Mouse (Mus musculus): ENCODE results near the gene Tgm6. TPM values are rescaled to one million over a fixed set of nuclear protein-coding genes. Genes with fewer than 3 reads are reported as not detected.

Gene Tgm6
- total and polyA plus RNA-seq, 3 experiments, result not detected

DNA sequence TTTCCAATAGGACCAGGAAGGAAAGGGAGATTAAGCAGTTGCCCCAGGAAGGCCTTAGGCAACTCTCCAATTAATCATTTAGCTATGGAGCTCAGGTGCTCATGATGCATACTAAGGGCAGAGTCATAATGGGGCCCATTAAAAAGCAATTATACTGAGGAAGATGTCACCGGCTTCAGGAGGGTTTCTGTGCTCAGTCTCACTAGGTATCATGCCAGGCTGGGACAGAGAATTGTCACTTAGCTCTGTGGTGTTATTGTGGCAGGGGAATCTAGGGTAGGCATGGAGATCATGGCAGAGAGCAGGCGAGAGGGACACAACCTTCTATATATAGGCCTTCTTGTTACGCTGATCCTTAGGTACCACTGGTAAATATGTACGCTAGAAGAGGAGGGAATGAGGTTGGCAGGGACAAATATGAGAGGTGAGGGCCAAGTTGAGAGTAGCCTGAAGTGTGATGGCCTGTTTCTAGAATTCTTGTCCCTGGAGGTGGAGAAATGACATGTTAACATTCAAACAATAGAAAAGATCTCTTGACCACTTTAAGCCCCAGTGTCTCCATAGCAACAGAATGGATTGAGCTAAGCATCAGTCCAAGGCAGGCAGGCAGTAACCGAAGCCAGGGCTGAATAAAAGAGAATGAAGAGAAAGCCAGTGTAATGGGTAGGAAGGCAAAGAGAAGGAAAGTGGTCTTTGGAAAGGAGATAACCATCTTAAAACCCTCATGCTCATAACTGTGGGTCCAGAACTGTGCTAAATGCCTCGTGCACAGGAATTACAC, 13.3 kb downstream of the Tgm6 start:
- 80% methylated on average over 6 of the region's 6 CpGs for WGBS
- Histone ChIP-seq H3K9ac (ENCODE audit: low read depth, low read length) (no peak overlapping the region), H3K4me1 (ENCODE audit: control insufficient read depth, insufficient read depth, low read length) (no peaks in the 10 kb centered on the region), H3K27ac (no peak overlapping the region), H3K4me3 (no peak overlapping the region), H3K79me2 (replicated peaks; ENCODE audit: control insufficient read depth, insufficient read depth, low read length) (no peaks in the 10 kb centered on the region), H3K27me3 (ENCODE audit: control insufficient read depth, insufficient read depth, low read length) (no peaks in the 10 kb centered on the region), H3K36me3 (ENCODE audit: control insufficient read depth, insufficient read depth, low read length) (no peaks in the 10 kb centered on the region)
- DNase-seq, result no peak
- TF ChIP-seq CTCF (IDR thresholded peaks at IDR 0.05) (no peak), EP300 (IDR thresholded peaks at IDR 0.05; ENCODE audit: insufficient read depth, low read depth, low read length) (no peak)
- intact Hi-C loops (cut with DNase I), result no loop called here

DNA sequence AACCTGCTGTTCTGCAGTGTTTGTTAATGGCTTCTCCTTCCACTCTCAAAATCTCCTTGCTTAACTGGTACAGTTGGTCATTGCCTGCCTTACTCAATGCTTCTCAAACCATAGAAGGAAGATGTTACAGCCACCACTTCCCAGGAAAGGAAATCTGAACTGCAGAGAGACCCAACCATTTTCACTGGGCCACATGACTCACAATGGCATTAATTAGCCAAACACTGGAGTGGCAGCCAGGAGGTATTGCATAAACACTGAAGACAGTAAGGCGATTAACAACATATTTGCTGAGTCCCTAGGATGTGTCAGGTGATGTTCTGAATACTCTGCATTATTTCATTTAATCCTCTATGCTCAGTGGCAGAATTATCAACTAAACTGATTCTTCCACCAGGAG, 13.9 kb downstream of the Tgm6 start:
- WGBS, result 73% methylated on average over 1 of the region's 1 CpGs
- intact Hi-C loops (cut with DNase I), result no loop called here

DNA sequence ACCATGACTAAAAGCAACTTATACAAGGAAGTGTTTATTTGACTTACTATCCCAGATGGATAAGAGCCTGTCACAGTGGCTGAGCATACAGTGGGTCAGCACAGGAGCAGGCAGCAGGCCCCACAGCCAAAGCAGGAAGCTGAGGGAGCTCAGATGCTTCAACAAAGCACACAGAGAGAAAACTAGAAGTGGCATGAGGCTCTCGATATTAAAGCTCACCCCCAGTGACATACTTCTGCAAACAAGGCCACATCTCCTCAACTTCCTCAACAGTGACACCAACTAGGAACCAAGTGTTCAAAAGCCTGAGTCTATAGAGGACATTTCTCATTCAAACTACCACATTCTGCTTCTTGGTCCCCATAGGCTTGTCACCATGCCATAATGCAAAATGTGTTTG, 17.5 kb downstream of the Tgm6 start:
- H3K27me3 ChIP-seq (ENCODE audit: control insufficient read depth, insufficient read depth, low read length), result no peaks in the 10 kb centered on the region
- intact Hi-C loops (cut with DNase I), result no loop called here
- no peak overlapping the region for H3K4me3 ChIP-seq
- no peaks in the 10 kb centered on the region for H3K36me3 ChIP-seq (ENCODE audit: control insufficient read depth, insufficient read depth, low read length)
- H3K27ac ChIP-seq, result no peak overlapping the region
- no peak overlapping the region for H3K9ac ChIP-seq (ENCODE audit: low read depth, low read length)
- TF ChIP-seq EP300 (IDR thresholded peaks at IDR 0.05; ENCODE audit: insufficient read depth, low read depth, low read length) (no peak), POLR2A (IDR thresholded peaks at IDR 0.05; ENCODE audit: insufficient read depth, low read depth, low read length) (no peak), CTCF (IDR thresholded peaks at IDR 0.05) (no peak)
- H3K79me2 ChIP-seq (replicated peaks; ENCODE audit: control insufficient read depth, insufficient read depth, low read length), result no peaks in the 10 kb centered on the region
- WGBS, result 42% methylated on average over 1 of the region's 1 CpGs
- no peaks in the 10 kb centered on the region for H3K4me1 ChIP-seq (ENCODE audit: control insufficient read depth, insufficient read depth, low read length)
- DNase-seq, result no peak

More for the DNA sequence above, 13.9 kb downstream of the Tgm6 start:
- Histone ChIP-seq H3K36me3 (ENCODE audit: control insufficient read depth, insufficient read depth, low read length) (no peaks in the 10 kb centered on the region), H3K27ac (no peak overlapping the region), H3K4me1 (ENCODE audit: control insufficient read depth, insufficient read depth, low read length) (no peaks in the 10 kb centered on the region), H3K79me2 (replicated peaks; ENCODE audit: control insufficient read depth, insufficient read depth, low read length) (no peaks in the 10 kb centered on the region), H3K9ac (ENCODE audit: low read depth, low read length) (no peak overlapping the region), H3K4me3 (no peak overlapping the region), H3K27me3 (ENCODE audit: control insufficient read depth, insufficient read depth, low read length) (no peaks in the 10 kb centered on the region)
- no peak for DNase-seq
- no peak for TF ChIP-seq CTCF (IDR thresholded peaks at IDR 0.05)
- no peak for TF ChIP-seq EP300 (IDR thresholded peaks at IDR 0.05; ENCODE audit: insufficient read depth, low read depth, low read length)
- no peak for TF ChIP-seq POLR2A (IDR thresholded peaks at IDR 0.05; ENCODE audit: insufficient read depth, low read depth, low read length)

DNA sequence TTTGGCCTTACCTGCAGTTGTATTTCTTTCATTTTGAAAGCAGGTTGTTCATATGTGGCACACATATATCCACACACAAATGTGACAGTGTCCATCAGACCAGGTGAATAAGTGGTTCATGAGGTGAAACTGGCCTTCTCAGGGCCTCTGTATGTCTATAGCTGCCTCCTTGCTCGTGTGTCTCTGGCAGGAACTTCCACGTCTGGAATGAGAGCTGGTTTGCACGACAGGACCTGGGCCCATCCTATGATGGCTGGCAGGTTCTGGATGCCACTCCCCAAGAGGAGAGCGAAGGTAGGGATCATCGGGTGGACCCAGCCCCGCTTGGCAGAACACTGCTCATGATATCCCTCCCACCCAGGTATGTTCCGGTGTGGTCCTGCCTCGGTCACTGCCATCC, 30.8 kb downstream of the Tgm6 start:
- TF ChIP-seq POLR2A (IDR thresholded peaks at IDR 0.05; ENCODE audit: insufficient read depth, low read depth, low read length) (no peak), EP300 (IDR thresholded peaks at IDR 0.05; ENCODE audit: insufficient read depth, low read depth, low read length) (no peak), CTCF (IDR thresholded peaks at IDR 0.05) (no peak)
- intact Hi-C loops (cut with DNase I), result no loop called here
- Histone ChIP-seq H3K36me3 (ENCODE audit: control insufficient read depth, insufficient read depth, low read length) (no peaks in the 10 kb centered on the region), H3K9ac (ENCODE audit: low read depth, low read length) (no peak overlapping the region), H3K27me3 (ENCODE audit: control insufficient read depth, insufficient read depth, low read length) (no peaks in the 10 kb centered on the region), H3K4me1 (ENCODE audit: control insufficient read depth, insufficient read depth, low read length) (no peaks in the 10 kb centered on the region), H3K27ac (no peak overlapping the region), H3K4me3 (no peak overlapping the region), H3K79me2 (replicated peaks; ENCODE audit: control insufficient read depth, insufficient read depth, low read length) (no peaks in the 10 kb centered on the region)
- WGBS, result 89% methylated on average over 8 of the region's 8 CpGs
- no peak for DNase-seq

DNA sequence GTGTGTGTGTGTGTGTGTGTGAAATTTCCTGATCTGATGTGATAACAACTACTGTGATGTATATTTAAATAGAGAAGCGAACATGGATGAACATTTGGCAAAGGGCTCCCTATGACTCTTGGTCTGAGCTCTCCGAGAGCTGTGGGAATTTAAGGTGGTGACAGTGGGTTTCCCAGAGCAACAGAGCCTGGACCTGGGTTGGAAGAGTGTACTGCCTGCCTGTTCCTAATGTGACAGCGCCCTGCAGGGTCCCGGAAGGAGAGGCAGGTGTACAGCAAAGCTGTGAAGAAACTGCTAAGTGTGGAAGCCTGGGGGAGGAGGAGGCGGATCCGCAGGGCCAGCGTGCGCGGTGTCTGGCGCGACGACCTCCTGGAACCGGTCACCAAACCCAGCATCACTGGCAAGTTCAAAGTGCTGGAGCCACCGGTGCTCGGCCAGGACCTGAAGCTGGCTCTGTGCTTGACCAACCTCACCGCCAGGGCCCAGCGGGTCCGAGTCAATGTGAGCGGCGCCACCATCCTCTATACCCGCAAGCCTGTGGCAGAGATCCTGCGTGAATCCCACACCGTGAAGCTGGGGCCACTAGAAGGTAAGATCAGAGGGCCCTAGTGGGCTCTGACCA, 32.6 kb downstream of the Tgm6 start:
- TF ChIP-seq EP300 (IDR thresholded peaks at IDR 0.05; ENCODE audit: insufficient read depth, low read depth, low read length) (no peak), CTCF (IDR thresholded peaks at IDR 0.05) (no peak), POLR2A (IDR thresholded peaks at IDR 0.05; ENCODE audit: insufficient read depth, low read depth, low read length) (no peak)
- intact Hi-C loops (cut with DNase I), result no loop called here

DNA sequence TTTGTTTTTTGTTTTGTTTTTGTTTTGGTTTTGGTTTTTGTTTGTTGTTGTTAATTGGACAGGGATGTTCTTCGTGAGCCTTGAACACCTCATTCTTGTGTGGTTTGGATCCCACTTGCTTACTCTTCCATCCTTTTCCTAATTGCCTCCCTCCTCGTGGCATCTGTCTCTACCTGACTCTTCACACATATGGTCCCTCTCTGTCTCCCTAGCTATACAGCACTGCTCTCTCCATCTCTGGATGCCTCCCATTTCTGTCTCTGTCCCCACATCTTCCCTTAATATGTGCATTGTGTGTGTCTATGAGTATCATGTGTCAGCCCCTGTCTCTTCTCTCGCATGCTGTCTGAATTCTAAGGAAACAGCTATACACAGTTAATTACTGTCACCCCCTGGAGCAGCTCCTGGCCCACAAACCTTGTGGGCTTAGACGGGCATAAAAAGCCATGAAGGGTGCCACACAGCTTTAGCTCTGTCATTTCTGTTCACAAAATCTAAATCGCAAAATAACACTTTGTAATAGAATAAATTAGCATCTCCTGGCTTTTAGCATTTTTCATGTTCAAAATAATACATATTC, 34.0 kb downstream of the Tgm6 start:
- H3K36me3 ChIP-seq (ENCODE audit: control insufficient read depth, insufficient read depth, low read length), result no peaks in the 10 kb centered on the region
- WGBS, result 73% methylated on average over 5 of the region's 5 CpGs
- TF ChIP-seq EP300 (IDR thresholded peaks at IDR 0.05; ENCODE audit: insufficient read depth, low read depth, low read length) (no peak), CTCF (IDR thresholded peaks at IDR 0.05) (no peak), POLR2A (IDR thresholded peaks at IDR 0.05; ENCODE audit: insufficient read depth, low read depth, low read length) (no peak)
- no peak for DNase-seq
- no peaks in the 10 kb centered on the region for H3K27me3 ChIP-seq (ENCODE audit: control insufficient read depth, insufficient read depth, low read length)
- H3K4me1 ChIP-seq (ENCODE audit: control insufficient read depth, insufficient read depth, low read length), result no peaks in the 10 kb centered on the region
- intact Hi-C loops (cut with DNase I), result no loop called here
- H3K79me2 ChIP-seq (replicated peaks; ENCODE audit: control insufficient read depth, insufficient read depth, low read length), result no peaks in the 10 kb centered on the region
- H3K4me3 ChIP-seq, result no peak overlapping the region
- no peak overlapping the region for H3K27ac ChIP-seq
- H3K9ac ChIP-seq (ENCODE audit: low read depth, low read length), result no peak overlapping the region

More for the DNA sequence above, 32.6 kb downstream of the Tgm6 start:
- H3K4me1 ChIP-seq (ENCODE audit: control insufficient read depth, insufficient read depth, low read length), result no peaks in the 10 kb centered on the region
- no peaks in the 10 kb centered on the region for H3K36me3 ChIP-seq (ENCODE audit: control insufficient read depth, insufficient read depth, low read length)
- no peaks in the 10 kb centered on the region for H3K27me3 ChIP-seq (ENCODE audit: control insufficient read depth, insufficient read depth, low read length)
- H3K79me2 ChIP-seq (replicated peaks; ENCODE audit: control insufficient read depth, insufficient read depth, low read length), result no peaks in the 10 kb centered on the region
- no peak for DNase-seq
- no peak overlapping the region for H3K4me3 ChIP-seq
- H3K27ac ChIP-seq, result no peak overlapping the region
- WGBS, result 79% methylated on average over 23 of the region's 23 CpGs
- H3K9ac ChIP-seq (ENCODE audit: low read depth, low read length), result no peak overlapping the region

Data from heart, adult 2 months (tissue).